Mouse (Mus musculus): ENCODE results near the gene Mccc2.
"Not testable (repeated sequence)": the region's sequence is repeated elsewhere in the genome, so short reads cannot be mapped to it uniquely, and the experiment has no call there.

Mccc2 gene

DNA sequence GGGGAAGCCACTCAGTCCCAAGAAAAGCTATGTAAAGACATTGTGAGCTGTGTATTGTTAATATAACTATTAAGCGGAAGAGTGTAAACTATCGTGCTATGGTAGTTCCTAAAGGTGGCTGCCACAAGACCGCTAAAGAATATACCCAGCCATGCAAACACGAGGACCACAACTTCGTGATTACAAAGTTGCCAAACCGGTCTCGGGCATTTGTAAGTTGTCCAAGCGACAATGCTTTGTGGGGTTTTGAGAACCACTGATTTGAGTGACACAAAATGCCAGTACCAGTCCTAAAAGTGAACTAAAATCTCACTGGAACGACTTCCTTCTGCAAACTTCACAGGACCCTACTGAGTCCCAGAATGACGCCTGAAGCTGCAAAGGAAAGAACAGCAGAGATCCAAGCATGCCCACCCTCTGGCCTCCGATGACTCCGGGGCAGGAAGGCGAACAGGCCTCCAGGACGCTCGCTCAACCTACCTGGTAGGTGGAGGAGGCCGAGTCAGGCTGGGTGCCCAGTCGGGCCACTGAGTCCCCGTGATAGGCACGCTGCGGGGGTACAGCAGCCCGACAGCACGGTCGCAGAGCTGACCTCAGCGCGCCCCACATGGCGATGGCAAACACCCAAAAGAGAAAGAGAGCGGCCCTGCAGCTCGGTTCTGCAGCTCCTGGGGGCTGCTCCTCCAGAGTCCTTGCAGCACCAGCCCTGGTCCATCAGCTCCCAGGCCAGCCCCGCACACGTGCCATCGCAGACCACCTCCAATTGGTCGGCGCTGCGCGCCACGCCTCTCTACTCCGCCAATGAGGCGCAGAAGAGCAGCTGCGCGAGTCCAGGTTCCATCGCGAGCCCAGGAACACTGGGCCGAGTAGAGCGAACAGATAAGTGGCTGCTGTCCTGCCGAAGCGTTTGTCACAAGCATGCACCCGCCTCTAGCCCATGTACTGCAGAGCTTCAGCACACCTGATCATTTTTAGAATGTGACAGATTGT lies at the start of gene Mccc2:
Gene Mccc2, minus strand, starts transcription at position 734 of the 990 bp plus-strand sequence.
- peak; percentile 96 for DNase-seq (ENCODE audit: low read depth, low spot score)

DNA sequence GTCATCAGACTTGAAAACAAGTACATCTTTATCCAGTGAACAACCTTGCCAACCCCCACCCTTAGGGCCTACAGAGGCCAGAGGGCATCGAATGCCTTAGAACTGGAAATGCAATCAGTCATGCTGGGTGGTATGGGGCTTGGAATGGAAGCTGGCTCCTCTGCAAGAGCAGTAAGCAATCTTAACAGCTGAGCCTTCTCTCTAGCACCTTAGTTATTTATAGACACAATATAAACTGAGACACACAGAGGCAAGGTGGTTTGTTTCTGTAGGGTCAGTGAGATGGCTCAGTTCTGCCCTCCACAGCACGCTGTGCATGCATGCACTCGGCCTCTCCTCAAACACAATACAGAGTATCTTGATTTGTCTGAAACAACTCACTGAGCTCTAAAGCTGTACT lies 48.5 kb upstream of the Mccc2 start:
- no peak for DNase-seq (ENCODE audit: low read depth, low spot score)

DNA sequence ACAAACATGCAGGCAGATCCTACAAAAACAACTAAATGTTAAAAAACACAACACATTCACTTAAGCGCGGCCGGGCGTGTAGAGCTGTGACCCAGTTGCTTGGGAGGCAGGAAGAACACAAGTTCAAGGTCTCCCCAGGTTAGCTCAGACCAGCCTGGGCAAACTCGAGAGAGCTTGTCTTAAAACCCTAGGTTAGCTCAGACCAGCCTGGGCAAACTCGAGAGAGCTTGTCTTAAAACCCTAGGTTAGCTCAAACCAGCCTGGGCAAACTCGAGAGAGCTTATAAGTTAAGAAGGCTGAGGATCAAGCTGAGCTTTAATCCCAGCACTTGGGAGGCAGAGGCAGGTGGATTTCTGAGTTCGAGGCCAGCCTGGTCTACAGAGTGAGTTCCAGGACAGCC lies 42.3 kb upstream of the Mccc2 start:
- DNase-seq (ENCODE audit: low read depth, low spot score), result not testable (repeated sequence)

DNA sequence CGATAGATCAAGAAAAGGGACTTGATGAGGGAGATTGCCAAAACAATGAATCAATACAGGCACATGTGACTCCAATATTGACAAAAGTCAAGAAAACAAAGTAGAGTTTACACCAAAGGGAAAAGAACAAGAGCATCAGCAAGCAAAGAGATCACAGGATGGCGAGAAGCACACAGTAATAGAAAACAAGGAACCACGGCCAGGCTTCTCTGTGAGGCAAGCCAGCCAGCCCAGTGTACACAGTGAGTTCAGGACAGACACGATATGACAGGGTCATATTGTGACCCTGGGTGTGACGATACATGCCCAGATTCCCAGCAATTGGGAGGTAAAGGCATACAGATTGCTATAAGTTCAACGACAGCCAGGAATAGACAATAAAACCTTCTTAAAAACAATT lies 10.6 kb upstream of the Mccc2 start:
- no peak for DNase-seq (ENCODE audit: low read depth, low spot score)

DNA sequence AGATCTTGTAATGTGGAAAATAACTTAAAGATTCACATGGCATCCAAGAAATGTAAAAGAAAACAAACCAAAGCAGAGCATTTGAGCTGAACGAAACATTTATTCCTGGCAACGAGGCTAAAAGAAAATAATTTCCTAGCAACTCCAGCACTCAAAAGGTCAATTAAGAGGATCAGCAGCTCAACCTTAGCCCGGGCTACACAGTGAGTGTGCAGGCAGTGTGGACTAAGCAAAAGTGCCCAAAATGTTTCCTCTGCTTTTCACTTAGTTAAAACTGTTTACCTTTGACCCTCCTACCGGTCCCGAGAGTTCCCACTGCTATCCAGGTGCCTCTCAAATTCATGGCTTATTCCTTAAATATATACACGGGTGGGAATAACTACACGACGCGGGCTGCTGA lies 1.5 kb upstream of the Mccc2 start:
- DNase-seq (ENCODE audit: low read depth, low spot score), result no peak

DNA sequence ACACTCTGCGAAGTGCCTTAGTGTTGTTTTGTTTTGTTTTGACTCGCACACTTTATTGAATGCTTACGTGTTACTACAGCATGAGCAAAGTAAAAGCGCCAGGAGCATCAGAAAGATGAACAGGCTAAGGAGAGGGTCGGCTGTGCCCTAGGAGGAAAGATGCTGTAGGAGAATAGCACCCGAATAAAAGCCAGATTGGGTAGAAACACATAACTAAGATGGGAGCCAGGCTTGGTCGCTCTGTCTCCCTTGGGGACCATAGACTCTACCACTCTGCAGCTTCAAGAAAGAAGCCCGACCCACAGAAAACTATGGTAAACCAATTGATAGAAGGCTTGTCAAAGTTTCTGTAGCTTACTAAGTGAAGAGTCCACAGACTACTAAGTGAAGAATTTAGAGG lies 498 bp upstream of the Mccc2 start:
- DNase-seq (ENCODE audit: low read depth, low spot score), result no peak

DNA sequence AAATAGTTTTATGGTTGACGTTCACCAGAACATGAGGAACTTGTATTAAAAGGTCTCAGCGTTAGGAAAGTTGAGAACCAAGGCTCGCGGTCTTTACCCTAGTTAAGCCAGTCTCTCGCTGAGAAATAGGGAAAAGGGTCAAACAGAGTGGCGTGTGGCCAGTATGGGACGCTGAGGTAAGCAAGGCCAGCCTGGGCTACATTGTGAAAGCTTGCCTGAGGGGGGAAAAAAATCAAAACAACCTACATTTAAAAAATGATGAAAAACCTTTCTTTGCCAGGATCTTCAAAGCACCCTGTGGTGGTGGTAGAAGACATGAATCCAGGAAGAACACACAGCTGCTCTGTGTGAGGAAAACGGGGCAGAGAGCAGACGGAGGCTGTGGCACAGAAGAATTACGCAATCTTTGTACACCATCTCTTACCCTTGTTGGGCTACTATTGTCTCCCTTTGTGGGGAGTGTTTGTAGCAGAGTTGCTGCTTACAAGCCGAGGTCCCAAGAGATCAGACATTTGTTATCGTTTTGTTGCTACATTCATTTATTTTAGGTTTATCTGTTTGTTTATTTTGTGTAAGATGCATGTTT lies 9.4 kb downstream of the Mccc2 start:
- no peak for DNase-seq (ENCODE audit: low read depth, low spot score)

DNA sequence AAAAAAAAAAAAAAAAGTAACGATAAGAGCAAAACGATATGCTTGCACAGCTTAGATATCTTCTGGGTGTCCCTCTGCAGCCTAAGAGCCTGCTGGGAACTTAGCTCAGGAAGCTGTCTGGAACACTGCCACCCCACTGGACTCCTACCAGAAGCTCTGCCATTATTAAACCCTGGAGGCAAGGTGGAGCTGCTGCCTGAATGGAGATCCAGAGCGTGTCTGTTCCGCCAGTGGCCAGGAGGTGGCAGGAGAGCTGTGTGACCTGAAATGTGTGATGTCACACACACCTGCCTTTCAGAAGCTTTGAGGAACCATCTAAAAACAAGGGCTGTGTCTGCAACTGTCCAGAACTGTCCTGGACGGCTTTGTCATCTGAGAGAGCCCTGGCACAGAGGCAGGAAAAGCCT lies 13.6 kb downstream of the Mccc2 start:
- DNase-seq (ENCODE audit: low read depth, low spot score), result peak; percentile 89

DNA sequence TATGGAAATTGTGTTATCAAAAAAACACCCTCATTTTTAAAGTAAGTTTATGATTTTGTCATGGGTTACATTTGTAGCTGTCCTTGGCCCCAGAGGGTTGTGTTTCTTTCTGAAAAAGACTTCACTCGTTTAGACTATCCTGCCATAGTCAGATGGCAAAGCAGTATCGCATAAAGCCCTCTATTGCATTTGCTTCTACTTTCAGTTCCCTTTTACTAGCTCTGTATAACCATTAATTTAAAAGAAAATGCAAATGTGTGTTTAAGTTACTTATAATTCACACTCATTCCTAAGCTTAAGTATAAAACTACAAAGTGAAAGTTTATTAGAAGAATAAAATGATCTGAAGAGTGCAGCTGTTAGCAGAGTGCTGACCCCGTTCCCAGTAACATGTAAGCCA lies 16.4 kb downstream of the Mccc2 start:
- DNase-seq (ENCODE audit: low read depth, low spot score), result no peak

DNA sequence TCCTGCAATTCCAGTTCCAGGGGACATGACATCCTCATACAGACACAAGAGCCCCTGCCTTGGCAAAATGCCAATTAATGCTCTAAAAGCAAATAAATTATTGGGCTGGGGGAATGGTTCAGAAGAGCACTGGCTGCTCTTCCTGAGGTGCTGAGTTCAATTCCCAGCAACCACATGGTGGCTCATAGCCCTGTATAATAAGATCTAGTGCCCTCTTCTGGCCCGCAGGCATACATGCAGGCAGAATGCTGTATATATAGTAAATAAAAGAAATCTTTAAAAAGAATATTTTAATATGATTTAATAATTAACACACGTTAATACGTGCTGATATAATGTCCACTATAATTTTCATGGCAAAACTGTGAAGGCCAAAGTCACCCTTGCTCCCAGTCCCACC lies 17.3 kb downstream of the Mccc2 start:
- DNase-seq (ENCODE audit: low read depth, low spot score), result no peak

DNA sequence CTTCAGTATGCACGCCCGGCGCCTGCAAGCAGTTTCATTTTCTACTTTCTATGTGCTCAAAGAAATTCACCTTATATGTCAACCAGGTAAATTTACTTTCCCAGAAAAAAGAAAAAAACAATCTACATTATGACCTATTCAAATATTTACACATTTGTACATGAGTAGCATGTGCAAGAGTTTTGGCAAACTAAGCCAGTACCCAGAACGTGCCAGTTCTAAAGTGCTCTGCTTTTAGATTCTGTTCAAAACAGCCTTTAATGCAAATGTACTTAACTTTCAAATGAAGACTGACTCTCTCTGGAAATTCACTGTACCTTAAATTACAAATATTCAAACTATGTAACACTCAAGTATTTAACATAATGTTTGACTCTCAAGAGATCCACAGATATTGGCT lies 25.8 kb downstream of the Mccc2 start:
- DNase-seq (ENCODE audit: low read depth, low spot score), result no peak

DNA sequence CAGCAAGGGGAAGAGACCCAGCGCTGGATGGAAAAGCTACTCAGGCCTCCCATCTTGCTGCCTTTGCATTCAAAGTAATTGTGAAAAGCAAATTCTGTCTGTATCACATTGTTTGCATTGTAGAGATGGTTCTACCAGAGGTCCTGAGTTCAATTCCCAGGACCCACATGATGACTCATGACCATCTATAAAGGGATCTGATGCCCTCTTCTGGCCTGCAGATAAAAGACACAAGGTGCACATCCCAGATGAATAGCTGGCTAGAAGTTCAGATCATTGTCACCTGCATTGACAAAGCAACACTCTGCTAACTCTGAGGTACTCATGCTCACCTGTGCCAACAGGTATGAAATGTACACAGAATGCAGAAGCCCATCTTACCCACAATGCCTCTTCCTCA lies 32.1 kb downstream of the Mccc2 start:
- no peak for DNase-seq (ENCODE audit: low read depth, low spot score)

DNA sequence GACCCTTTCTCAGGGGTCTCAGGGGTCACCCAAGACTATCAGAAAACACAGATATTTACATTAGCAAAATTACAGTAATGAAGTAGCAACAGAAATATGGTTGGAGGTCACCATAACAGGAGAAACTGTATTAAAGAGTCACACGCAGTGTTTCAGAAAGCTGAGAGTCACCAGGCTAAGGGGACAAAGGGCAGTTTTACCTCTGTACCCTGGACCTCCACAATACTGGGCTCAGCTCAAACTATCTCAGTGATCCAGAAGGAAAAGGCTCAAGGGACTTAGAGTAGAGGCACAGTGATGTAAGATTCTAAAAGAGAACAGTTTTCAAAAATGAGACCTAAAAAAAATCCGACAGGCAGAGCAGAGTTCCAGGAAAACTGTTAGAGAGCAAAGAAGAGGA lies 36.0 kb downstream of the Mccc2 start:
- DNase-seq (ENCODE audit: low read depth, low spot score), result no peak

DNA sequence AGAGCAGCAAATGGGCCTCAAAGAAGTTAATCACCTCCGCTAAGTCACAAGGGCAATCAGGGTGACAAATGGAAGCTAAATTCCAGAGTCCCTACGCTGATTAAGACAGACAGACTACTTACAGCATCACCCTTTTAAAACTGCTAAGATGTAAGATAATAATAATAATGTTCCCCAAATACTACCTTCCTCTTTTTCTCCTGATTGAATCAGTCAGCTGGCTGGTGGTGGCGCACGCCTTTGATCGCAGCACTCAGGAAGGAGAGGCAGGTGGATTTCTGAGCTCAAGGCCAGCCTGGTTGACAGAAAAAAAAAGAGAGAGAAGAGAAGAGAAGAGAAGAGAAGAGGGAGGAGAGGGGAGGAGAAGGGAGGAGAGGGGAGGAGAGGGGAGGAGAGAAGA lies 45.4 kb downstream of the Mccc2 start:
- DNase-seq (ENCODE audit: low read depth, low spot score), result no peak

DNA sequence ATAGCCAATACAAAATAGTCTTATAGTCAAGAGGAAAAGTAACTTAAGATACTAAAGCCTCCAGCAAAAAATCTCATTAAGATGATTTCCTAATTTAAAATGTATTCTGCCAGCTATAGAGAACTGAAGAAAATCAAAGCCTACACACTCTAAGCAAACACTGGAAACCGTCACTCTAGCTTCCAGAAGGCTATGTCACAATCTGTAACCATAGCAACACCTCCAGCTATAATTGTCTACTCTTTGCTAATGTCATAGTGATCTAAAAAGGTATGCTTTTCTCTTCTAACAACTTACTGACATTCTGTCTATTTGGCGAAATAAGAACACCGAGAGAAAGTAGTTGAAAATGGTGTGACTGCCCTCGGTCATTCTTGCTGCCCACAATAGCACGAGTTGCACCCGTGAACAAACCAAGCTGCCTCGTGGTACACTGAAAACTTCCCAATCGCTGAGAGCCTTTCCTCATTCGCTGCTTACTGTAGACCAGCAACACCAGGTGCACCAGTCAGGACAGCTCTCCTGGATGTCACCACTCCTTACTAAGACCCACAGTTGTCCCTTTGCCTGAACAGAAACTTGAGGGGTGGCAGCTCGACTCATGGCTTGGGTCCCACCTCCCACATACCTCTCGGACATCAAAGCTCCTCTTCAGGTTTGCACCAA lies 48.3 kb downstream of the Mccc2 start:
- DNase-seq (ENCODE audit: low read depth, low spot score), result no peak

DNA sequence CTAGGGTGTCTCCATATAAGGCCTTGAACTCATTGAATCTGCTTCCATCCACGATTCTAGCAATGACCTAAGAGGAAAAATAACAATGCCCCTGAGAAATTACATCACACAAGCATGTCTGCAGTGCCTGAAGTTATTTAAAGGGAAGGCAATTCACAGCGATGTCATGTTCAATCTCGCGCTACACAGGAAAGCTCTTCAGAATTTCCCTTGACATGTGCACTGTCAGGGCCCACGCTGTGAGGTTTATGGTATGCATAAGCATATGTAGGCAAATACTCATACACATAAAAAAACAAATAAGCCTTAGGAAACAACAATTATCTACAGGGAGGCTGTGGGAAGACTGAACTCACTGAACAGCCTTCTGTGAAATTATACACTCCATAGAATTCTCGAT lies 51.6 kb downstream of the Mccc2 start:
- DNase-seq (ENCODE audit: low read depth, low spot score), result no peak

DNA sequence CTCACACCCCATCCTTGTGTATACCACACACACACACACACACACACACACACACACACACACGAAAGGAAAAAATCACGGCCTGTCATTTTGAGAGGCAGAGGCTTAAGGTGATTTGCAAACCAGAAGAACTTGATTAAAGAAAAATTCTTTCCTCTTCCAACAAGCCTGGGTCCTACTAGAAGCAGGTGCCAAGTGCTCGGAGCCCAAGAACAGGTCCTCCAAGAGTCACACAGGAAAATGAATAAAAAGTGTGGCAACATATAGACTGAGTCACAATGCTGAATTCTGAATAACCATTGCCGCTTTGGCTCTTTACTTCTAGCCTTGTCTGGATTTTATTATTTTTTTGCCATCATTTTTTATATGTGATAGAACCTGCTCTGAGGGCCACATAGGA lies 53.8 kb downstream of the Mccc2 start:
- no peak for DNase-seq (ENCODE audit: low read depth, low spot score)

DNA sequence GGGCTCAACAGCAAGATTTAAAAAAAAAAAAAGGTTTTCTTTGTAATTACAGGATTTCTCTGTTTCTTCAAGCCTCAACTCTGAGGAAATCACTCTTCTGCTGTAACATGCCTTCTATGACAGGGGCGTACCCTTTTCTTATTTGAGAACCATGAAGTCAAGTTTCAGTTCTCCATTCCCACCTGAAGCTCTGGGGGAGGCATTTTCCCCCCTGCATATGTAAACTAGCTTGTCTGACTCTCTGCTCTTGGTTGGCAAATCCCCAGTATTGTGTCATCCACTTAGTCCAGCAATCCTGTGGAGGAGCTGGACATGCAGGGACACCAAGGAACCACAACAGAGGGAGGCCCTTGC lies 59.9 kb downstream of the Mccc2 start:
- DNase-seq (ENCODE audit: low read depth, low spot score), result no peak

DNA sequence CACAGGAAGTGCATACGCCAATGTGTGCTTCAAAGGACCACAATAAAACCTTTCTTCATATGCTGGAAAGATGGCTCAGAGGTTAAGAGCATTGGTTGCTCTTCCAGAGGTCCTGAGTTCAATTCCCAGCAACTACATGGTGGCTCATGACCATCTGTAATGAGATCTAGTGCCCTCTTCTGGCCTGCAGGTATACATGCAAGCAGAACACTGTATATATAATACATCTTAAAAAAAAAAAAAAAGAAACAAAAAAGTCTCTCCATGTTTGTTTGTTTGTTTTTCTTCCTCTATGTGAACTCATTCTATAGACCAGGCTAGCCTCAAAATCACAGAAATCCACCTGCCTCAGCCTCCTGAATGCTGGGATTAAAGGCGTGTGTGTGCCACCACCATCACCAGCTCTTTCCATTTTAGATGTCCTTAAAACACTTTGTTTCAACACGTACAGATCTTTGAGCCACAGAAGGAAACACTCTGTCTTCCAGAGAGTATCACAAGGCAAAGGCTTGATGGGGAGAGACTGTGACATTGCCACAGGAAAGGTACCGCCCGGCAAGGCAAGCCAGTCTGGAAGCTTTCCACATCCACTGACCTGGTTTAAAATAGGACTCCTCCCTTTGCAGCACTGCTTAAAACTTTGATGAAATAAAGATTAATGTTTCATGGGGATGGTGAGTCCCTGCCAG lies 60.4 kb downstream of the Mccc2 start:
- DNase-seq (ENCODE audit: low read depth, low spot score), result no peak

DNA sequence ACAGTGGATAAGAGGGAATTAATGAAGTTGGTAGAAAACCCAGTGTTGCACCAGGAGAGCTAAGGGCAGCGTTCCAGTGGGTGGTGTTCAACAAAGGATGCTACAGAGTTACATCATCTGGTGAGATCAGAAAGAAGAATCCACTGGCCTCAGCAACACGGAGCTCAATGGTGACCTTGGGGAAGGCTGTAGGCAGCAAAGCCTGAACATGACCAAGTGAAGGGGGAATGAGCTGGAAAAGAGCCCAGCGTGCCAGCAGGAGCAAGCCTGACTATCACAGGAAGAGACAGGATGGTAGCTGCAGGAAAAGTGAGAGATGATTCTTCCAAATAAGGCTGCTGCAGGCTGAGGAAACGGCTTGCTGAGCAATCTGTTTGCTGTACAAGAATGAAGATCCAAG lies 68.0 kb downstream of the Mccc2 start:
- DNase-seq (ENCODE audit: low read depth, low spot score), result no peak

DNA sequence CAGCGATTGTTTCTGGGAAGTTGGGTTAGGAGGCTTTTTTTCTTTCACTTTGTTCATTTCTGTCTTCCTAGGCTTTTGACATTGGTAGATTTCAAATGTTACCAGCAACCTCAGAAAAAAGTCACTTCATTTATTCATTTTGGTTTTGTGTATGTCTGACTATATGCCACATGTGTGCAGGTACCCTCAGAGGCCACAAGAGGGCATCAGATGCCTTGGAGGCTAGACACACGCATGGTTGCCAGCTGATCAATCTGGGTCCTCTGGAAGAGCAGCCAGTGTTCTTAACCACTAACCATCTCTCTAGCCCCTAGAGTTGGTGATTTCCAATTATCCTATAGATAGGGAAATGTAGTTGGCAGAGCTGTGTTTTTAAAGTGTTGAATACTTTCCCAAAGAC lies 71.9 kb downstream of the Mccc2 start:
- peak; percentile 56 for DNase-seq (ENCODE audit: low read depth, low spot score)

DNA sequence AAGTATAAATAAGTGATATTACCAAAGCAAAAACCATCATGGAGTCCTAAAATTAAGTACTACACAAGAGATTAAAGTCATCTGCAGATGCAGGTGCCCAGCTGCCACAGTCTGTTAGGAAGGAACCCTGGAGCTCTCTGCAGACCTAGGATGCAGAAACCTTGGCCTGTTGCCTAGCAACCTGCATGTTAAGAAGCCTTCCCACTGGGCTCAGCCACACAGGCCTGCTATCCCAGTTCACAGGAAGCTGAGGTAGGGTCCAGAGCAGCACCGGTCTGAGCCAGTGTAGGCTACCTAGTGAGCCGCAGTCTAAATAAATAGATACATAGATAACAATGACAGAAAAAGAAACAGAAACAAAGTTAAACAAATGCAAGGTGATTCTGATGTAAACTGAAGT lies 74.8 kb downstream of the Mccc2 start:
- peak; percentile 74 for DNase-seq (ENCODE audit: low read depth, low spot score)
